Mouse (Mus musculus): Measurements from ENCODE around the gene 3110021N24Rik. TPM values are rescaled to one million over a fixed set of nuclear protein-coding genes. Genes with fewer than 3 reads are reported as not detected.
"Not testable (repeated sequence)": the region's sequence is repeated elsewhere in the genome, so short reads cannot be mapped to it uniquely, and the experiment has no call there.

The 3110021N24Rik gene
- 1.7 and 1.9 TPM in 2 replicates for polyA plus RNA-seq (2015; fragmentation: Nextera tagmentation; extraction: Ambion mirVana)

DNA sequence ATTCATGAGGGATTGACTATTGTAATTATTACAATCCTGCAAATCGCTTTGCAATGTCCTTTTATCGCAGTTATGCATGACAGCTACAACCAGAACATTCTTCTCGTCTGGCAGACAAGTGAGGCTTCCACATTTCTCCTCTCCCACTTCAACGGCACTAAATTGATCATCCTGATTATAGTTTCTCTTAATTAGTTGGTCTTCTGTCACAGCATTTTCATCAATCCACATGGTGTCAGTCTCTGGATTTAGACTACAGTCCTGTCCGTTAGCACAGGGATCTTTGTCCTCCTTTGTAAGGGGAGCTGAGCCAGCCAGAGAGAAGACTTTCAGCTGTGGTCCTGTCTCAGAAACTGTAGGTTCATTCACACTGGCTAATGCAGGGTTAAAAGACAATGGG is at the start of gene 3110021N24Rik:
3110021N24Rik (plus strand) TSS at position 301 of the 400 bp plus-strand sequence.
- H3K9ac ChIP-seq, result no peak within 1 kb of the TSS
- H3K27ac ChIP-seq (replicated peaks), result no peak within 1 kb of the TSS
- no peaks in the 10 kb centered on the region for H3K9me3 ChIP-seq
- H3K27me3 ChIP-seq, result no peaks in the 10 kb centered on the region
- no peak within 1 kb of the TSS for H3K4me3 ChIP-seq
- H3K4me1 ChIP-seq (replicated peaks), result no peaks in the 10 kb centered on the region
- H3K36me3 ChIP-seq, result peaks cover 19% of the 10 kb centered on the region; the same call in 1 of the 2 replicates
- ATAC-seq (ENCODE audit: low FRiP score, low read depth), result no peak
- no peak within 1 kb of the TSS for H3K4me2 ChIP-seq
- WGBS, result 85% methylated on average over 5 of the region's 5 CpGs

GRCm38 (mm10) chr4:108686156-108686555 is 33.3 kb upstream of the 3110021N24Rik start:
- H3K4me1 ChIP-seq (replicated peaks), result no peaks in the 10 kb centered on the region
- no peak for ATAC-seq (ENCODE audit: low FRiP score, low read depth)
- no peaks in the 10 kb centered on the region for H3K27me3 ChIP-seq
- H3K36me3 ChIP-seq, result peaks cover 18% of the 10 kb centered on the region
- H3K4me2 ChIP-seq, result no peak overlapping the region
- WGBS, result 57% methylated on average over 3 of the region's 3 CpGs
- H3K27ac ChIP-seq (replicated peaks), result no peak overlapping the region
- H3K9ac ChIP-seq, result no peak overlapping the region
- H3K9me3 ChIP-seq, result no peaks in the 10 kb centered on the region
- H3K4me3 ChIP-seq, result no peak overlapping the region

GRCm38 (mm10) chr4:108687098-108687497 is 32.4 kb upstream of the 3110021N24Rik start:
- H3K27me3 ChIP-seq; H3K27ac ChIP-seq (replicated peaks); ATAC-seq (ENCODE audit: low FRiP score, low read depth): not testable (repeated sequence)

DNA sequence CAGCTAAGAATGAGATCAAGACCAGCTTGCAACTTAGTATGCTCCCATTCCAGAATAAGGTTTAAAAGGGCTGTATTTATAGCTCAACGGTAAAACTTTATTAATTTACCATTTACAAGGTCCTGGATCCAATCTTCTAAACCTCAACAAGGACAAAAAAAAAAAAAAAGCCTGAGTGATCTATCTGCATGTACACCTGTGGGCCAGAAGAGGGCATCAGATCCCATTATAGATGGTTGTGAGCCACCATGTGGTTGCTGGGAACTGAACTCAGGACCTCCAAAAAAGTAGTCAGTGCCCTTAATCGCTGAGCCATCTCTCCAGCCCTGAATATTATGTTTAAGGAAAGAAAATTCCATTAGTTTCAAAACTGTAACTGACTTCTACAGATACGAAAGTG is 29.0 kb upstream of the 3110021N24Rik start:
- H3K4me3 ChIP-seq, result no peak overlapping the region
- H3K36me3 ChIP-seq, result peaks cover 15% of the 10 kb centered on the region
- no peaks in the 10 kb centered on the region for H3K4me1 ChIP-seq (replicated peaks)
- no peaks in the 10 kb centered on the region for H3K9me3 ChIP-seq
- H3K9ac ChIP-seq, result no peak overlapping the region
- 98% methylated on average over 3 of the region's 3 CpGs for WGBS
- H3K27me3 ChIP-seq, result no peaks in the 10 kb centered on the region
- H3K4me2 ChIP-seq, result no peak overlapping the region
- no peak for ATAC-seq (ENCODE audit: low FRiP score, low read depth)
- no peak overlapping the region for H3K27ac ChIP-seq (replicated peaks)

More at GRCm38 (mm10) chr4:108687098-108687497, 32.4 kb upstream of the 3110021N24Rik start:
- H3K4me3 ChIP-seq; H3K9ac ChIP-seq; H3K9me3 ChIP-seq; H3K4me1 ChIP-seq (replicated peaks); H3K4me2 ChIP-seq: not testable (repeated sequence)
- H3K36me3 ChIP-seq, result peaks cover 15% of the 10 kb centered on the region
- WGBS, result 95% methylated on average over 6 of the region's 7 CpGs

DNA sequence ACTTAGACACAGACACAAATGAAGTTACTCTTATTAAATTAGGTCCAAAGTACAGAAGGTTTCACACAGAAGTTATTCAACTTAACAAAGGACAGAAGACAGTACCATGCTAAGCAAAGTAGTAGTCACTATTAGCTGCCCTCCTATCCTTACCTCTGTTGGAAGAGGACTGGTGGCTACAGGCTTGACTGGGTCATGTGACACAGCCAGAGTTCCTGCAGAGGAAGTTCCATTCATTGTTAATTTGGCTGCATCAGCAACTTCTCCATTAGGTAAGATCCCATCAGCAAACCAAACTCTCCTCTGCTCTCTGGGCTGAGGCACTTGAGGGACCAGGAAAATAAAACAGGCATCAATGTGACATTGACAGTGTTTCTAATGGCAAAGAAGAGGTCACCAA is 28.0 kb upstream of the 3110021N24Rik start:
- Histone ChIP-seq H3K9me3 (no peaks in the 10 kb centered on the region), H3K4me2 (no peak overlapping the region)
- ATAC-seq (ENCODE audit: low FRiP score, low read depth), result no peak

GRCm38 (mm10) chr4:108696934-108697333 is 22.5 kb upstream of the 3110021N24Rik start:
- Histone ChIP-seq H3K4me1 (replicated peaks) (no peaks in the 10 kb centered on the region), H3K4me3 (no peak overlapping the region), H3K27me3 (no peaks in the 10 kb centered on the region), H3K4me2 (no peak overlapping the region), H3K27ac (replicated peaks) (no peak overlapping the region), H3K9me3 (no peaks in the 10 kb centered on the region), H3K36me3 (peaks cover 5% of the 10 kb centered on the region; the same call in 1 of the 2 replicates), H3K9ac (no peak overlapping the region)
- ATAC-seq (ENCODE audit: low FRiP score, low read depth), result no peak
- WGBS, result 53% methylated on average over 3 of the region's 3 CpGs

More for the DNA sequence above, 28.0 kb upstream of the 3110021N24Rik start:
- Histone ChIP-seq H3K4me1 (replicated peaks) (no peaks in the 10 kb centered on the region), H3K27ac (replicated peaks) (no peak overlapping the region), H3K36me3 (peaks cover 15% of the 10 kb centered on the region), H3K9ac (no peak overlapping the region), H3K27me3 (no peaks in the 10 kb centered on the region), H3K4me3 (no peak overlapping the region)

DNA sequence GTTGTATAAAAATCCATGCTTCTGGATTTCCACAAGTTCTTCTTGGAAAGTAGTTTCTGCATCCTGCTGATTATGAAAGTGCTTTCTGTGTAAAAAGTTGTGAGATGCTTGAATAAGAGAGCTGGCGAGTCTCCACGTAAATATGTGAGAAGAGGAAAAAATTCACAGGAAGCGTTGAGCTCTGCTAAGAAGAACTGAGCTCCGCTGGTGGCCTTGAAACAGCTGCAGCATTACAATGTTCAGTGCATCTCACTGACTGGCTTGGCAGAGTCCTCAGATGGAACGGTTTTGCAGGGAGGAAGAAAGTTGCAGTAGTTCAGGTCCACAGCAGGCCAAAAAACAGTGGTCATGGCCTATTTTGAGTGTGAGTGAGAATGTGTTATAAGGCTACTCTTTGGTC is 11.2 kb upstream of the 3110021N24Rik start:
- H3K4me2 ChIP-seq, result no peak overlapping the region
- 79% methylated on average over 5 of the region's 5 CpGs for WGBS
- H3K27me3 ChIP-seq, result no peaks in the 10 kb centered on the region
- H3K4me3 ChIP-seq, result no peak overlapping the region
- H3K4me1 ChIP-seq (replicated peaks), result no peaks in the 10 kb centered on the region
- H3K27ac ChIP-seq (replicated peaks), result no peak overlapping the region
- no peak for ATAC-seq (ENCODE audit: low FRiP score, low read depth)
- H3K9ac ChIP-seq, result no peak overlapping the region
- H3K36me3 ChIP-seq, result no peaks in the 10 kb centered on the region
- no peaks in the 10 kb centered on the region for H3K9me3 ChIP-seq

DNA sequence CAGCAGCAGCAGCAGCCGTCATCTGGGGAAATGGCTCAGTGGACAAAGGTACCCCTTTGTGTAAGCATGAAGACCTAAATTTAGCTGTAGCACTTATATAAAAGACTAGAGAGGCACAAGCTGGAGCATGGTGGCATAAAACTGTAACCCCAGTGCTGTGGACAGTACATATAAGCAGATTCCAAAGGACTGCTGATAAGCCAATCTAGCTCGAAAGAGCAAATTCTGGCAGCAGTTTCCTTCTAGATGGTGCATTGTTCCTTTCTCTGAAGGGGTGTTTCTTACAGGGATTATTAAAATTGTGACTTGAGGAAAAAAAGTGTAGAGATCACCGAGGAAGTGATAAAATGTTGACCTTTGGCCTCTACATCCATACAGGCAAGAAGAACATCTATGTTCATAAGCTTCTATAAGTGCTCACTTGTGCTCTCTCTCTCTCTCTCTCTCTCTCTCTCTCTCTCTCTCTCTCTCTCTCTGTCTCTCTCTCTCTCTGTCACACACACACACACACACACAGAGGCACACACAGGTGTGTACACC is 1.9 kb downstream of the 3110021N24Rik start:
- Histone ChIP-seq H3K4me1 (replicated peaks) (no peaks in the 10 kb centered on the region), H3K4me3 (no peak overlapping the region), H3K9ac (no peak overlapping the region), H3K27ac (replicated peaks) (no peak overlapping the region), H3K9me3 (no peaks in the 10 kb centered on the region), H3K27me3 (no peaks in the 10 kb centered on the region), H3K4me2 (no peak overlapping the region), H3K36me3 (peaks cover 19% of the 10 kb centered on the region; the same call in 1 of the 2 replicates)
- WGBS, result 91% methylated on average over 3 of the region's 3 CpGs
- ATAC-seq (ENCODE audit: low FRiP score, low read depth), result no peak

GRCm38 (mm10) chr4:108724102-108724501 is 4.7 kb downstream of the 3110021N24Rik start:
- Histone ChIP-seq H3K36me3 (peaks cover 7% of the 10 kb centered on the region; the same call in 1 of the 2 replicates), H3K4me3 (no peak overlapping the region), H3K9ac (no peak overlapping the region), H3K27ac (replicated peaks) (no peak overlapping the region), H3K4me1 (replicated peaks) (no peaks in the 10 kb centered on the region), H3K4me2 (no peak overlapping the region), H3K27me3 (no peaks in the 10 kb centered on the region), H3K9me3 (no peaks in the 10 kb centered on the region)
- 96% methylated on average over 2 of the region's 2 CpGs for whole genome bisulfite sequencing
- ATAC-seq (ENCODE audit: low FRiP score, low read depth), result no peak

DNA sequence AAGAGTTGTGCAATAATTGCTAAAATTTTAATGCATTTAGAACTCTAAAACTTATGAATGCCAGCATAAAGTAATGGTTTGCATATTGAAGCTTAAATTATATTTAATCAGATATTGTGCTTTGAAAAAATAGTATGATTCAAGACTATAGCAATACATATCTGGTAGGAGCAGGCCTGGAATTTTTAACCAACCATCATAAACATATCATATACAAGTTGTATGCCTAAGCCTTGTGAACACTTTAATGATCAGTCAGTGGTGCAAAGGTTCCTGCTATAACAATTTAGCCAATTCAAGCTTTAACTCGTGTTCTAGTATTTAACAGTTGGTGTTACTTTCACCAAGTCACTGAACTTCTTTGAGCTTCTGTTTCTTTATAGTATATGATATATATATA is 11.0 kb downstream of the 3110021N24Rik start:
- Histone ChIP-seq H3K4me2 (no peak overlapping the region), H3K27me3 (no peaks in the 10 kb centered on the region), H3K36me3 (no peaks in the 10 kb centered on the region), H3K4me1 (replicated peaks) (no peaks in the 10 kb centered on the region), H3K9me3 (no peaks in the 10 kb centered on the region), H3K9ac (no peak overlapping the region), H3K27ac (replicated peaks) (no peak overlapping the region), H3K4me3 (no peak overlapping the region)
- no peak for ATAC-seq (ENCODE audit: low FRiP score, low read depth)
- WGBS, result 87% methylated on average over 1 of the region's 1 CpGs

DNA sequence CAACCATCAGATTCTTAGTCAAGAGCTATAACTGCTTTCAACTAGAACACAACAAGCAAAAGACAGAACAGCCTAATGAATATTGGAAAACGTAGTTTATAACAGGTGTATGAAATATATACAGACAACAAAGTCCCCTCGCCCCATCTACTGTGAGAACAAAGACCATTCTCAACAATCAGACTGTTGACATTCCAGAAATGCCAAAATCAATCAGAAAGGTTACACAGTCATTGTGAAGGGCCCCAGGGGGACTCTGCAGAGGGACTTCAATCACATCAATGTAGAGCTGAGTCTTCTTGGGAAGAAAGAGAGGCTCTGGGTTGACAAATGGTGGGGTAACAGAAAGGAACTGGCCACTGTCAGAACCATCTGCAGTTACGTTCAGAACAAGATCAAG is 12.1 kb downstream of the 3110021N24Rik start:
- H3K4me2 ChIP-seq, result no peak overlapping the region
- WGBS, result 34% methylated on average over 3 of the region's 3 CpGs
- H3K4me3 ChIP-seq, result no peak overlapping the region
- no peaks in the 10 kb centered on the region for H3K9me3 ChIP-seq
- no peaks in the 10 kb centered on the region for H3K4me1 ChIP-seq (replicated peaks)
- H3K27me3 ChIP-seq, result no peaks in the 10 kb centered on the region
- H3K27ac ChIP-seq (replicated peaks), result no peak overlapping the region
- ATAC-seq (ENCODE audit: low FRiP score, low read depth), result no peak
- H3K36me3 ChIP-seq, result no peaks in the 10 kb centered on the region
- H3K9ac ChIP-seq, result no peak overlapping the region

DNA sequence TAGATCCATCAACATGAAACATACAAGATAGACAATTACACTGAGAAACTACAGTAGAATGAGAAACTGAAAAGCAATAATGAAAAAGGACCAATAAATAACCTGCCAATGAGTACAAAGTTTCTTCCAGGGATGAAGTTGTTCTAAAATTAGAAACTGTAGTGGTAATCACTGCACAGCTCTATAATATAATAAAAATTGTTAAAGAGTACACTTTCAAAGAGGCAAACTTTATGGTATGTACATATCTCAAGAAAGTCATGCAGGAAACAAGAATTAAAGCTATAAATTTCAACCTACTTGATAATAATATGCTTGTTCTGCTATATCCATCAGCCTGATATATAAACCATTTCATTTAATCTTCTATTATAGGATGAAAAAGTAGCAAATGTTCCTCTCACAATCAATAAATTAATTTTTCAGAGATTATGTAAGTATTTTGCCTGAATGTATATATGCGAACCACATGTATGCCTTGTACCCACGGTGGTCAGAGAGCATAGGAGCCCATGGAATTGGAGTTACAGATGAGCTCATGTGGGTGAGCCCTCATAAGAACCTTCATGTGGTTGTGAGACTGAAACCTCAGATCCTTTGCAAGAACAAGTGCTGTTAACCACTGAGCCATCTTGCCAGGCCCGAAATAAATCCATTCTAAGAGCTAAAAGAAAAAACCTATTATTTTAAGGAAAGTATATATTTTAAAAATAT is 26.9 kb downstream of the 3110021N24Rik start:
- no peaks in the 10 kb centered on the region for H3K9me3 ChIP-seq
- no peaks in the 10 kb centered on the region for H3K4me1 ChIP-seq (replicated peaks)
- H3K9ac ChIP-seq, result no peak overlapping the region
- H3K36me3 ChIP-seq, result no peaks in the 10 kb centered on the region
- H3K27ac ChIP-seq (replicated peaks), result no peak overlapping the region
- 95% methylated on average over 3 of the region's 3 CpGs for WGBS
- no peak for ATAC-seq (ENCODE audit: low FRiP score, low read depth)
- no peak overlapping the region for H3K4me3 ChIP-seq
- H3K27me3 ChIP-seq, result no peaks in the 10 kb centered on the region
- H3K4me2 ChIP-seq, result no peak overlapping the region

Measured in hindbrain, embryonic 15.5 days (tissue).